Mouse (Mus musculus) olfactory bulb, adult 2 months (tissue): ENCODE data around the gene Il13. TPM values are rescaled to one million over a fixed set of nuclear protein-coding genes. Genes with fewer than 3 reads are reported as not detected.
A peak's percentile ranks its signal among the peaks of the same experiment; 100 is the strongest.

Experiments
- H3K27ac ChIP-seq: fragments of 200-500 bp; 2 replicates; pipeline ENCODE4 v1.5.1; 2012; ENCODE audit warnings: low read depth, low read length; ENCODE audit not compliant: insufficient read depth
- H3K4me1 ChIP-seq: fragments of 200-500 bp; 2 replicates; pipeline ENCODE4 v1.6.1; 2012; ENCODE audit warnings: low read length; ENCODE audit not compliant: control insufficient read depth, insufficient read depth
- H3K4me3 ChIP-seq: fragments of 200-500 bp; 2 replicates; pipeline ENCODE4 v1.5.1; 2012; ENCODE audit warnings: mild to moderate bottlenecking, low read depth, low read length, moderate library complexity; ENCODE audit not compliant: insufficient read depth
- CTCF ChIP-seq: fragments of 200-500 bp; IDR thresholded peaks from 2 replicates; pipeline ENCODE4 v1.5.1; 2012; ENCODE audit warnings: low read depth, mild to moderate bottlenecking, low read length, moderate library complexity; ENCODE audit not compliant: insufficient read depth
- POLR2A ChIP-seq: fragments of 200-500 bp; IDR thresholded peaks from 2 replicates; pipeline ENCODE4 v1.6.1; 2012; ENCODE audit warnings: mild to moderate bottlenecking, low read depth, low read length, moderate library complexity; ENCODE audit not compliant: insufficient read depth
- WGBS: fragments of 180-500 bp; shearing (Covaris S2); methylation state at CpG from one replicate; pipeline ENCODE4 v1.1.7; 2018; 5-methylcytosine and 5-hydroxymethylcytosine counted together
- polyA plus RNA-seq: library from polyadenylated mRNA; stranded (reverse); fragments of >200 nt; gene quantifications from 2 replicates; pipeline ENCODE4 v1.2.4, GENCODE M21; 2012; ENCODE audit warnings: low replicate concordance; ENCODE audit not compliant: missing spikeins, insufficient read depth, insufficient read length

Il13 gene
- polyA plus RNA-seq, 1 experiment: not detected

- 66% methylated on average over 9 of the region's 9 CpGs for WGBS
- peaks cover 10% of the 10 kb centered on the region for H3K4me1 ChIP-seq
- peak overlapping the region; percentile 41 for H3K4me3 ChIP-seq
- TF ChIP-seq CTCF (no peak), POLR2A (no peak)
- no peak overlapping the region for H3K27ac ChIP-seq
These were observed 1.2 kb upstream of the Il13 start for GRCm38 (mm10) chr11:53635590-53636182.

- no peak for TF ChIP-seq POLR2A
- TF ChIP-seq CTCF: no peak
These were observed 858 bp downstream of the Il13 start for GRCm38 (mm10) chr11:53633644-53634043.

GRCm38 (mm10) chr11:53632122-53632733 is 2.3 kb downstream of the Il13 start:
- TF ChIP-seq POLR2A (no peak), CTCF (no peak)
- H3K27ac ChIP-seq: no peak overlapping the region
- 72% methylated on average over 14 of the region's 14 CpGs for WGBS

More at GRCm38 (mm10) chr11:53633644-53634043, 858 bp downstream of the Il13 start:
- WGBS: 97% methylated on average over 7 of the region's 7 CpGs
- H3K4me1 ChIP-seq: peaks cover 10% of the 10 kb centered on the region
- H3K4me3 ChIP-seq: no peak overlapping the region
- no peak overlapping the region for H3K27ac ChIP-seq

GRCm38 (mm10) chr11:53627859-53628258 is 6.6 kb downstream of the Il13 start:
- 10% methylated on average over 1 of the region's 1 CpGs for WGBS

More at GRCm38 (mm10) chr11:53632122-53632733, 2.3 kb downstream of the Il13 start:
- peaks cover 10% of the 10 kb centered on the region for H3K4me1 ChIP-seq
- H3K4me3 ChIP-seq: no peak overlapping the region

GRCm38 (mm10) chr11:53626802-53627373 is 7.6 kb downstream of the Il13 start:
- no peaks in the 10 kb centered on the region for H3K4me1 ChIP-seq
- WGBS: 82% methylated on average over 17 of the region's 17 CpGs
- H3K4me3 ChIP-seq: no peak overlapping the region
- H3K27ac ChIP-seq: no peak overlapping the region
- TF ChIP-seq CTCF: no peak
- TF ChIP-seq POLR2A: no peak

More at GRCm38 (mm10) chr11:53627859-53628258, 6.6 kb downstream of the Il13 start:
- Histone ChIP-seq H3K4me1 (no peaks in the 10 kb centered on the region), H3K4me3 (no peak overlapping the region), H3K27ac (no peak overlapping the region)
- TF ChIP-seq CTCF: no peak
- no peak for TF ChIP-seq POLR2A

GRCm38 (mm10) chr11:53624124-53624523 is 10.4 kb downstream of the Il13 start:
- WGBS: 98% methylated on average over 2 of the region's 2 CpGs
- Histone ChIP-seq H3K27ac (no peak overlapping the region), H3K4me1 (no peaks in the 10 kb centered on the region), H3K4me3 (no peak overlapping the region)
- no peak for TF ChIP-seq CTCF
- no peak for TF ChIP-seq POLR2A

- Histone ChIP-seq H3K27ac (no peak overlapping the region), H3K4me3 (no peak overlapping the region), H3K4me1 (no peaks in the 10 kb centered on the region)
- TF ChIP-seq POLR2A (no peak), CTCF (no peak)
- 97% methylated on average over 9 of the region's 9 CpGs for WGBS
These were observed 10.9 kb downstream of the Il13 start for GRCm38 (mm10) chr11:53623573-53623972.

- H3K4me3 ChIP-seq: no peak overlapping the region
- H3K27ac ChIP-seq: no peak overlapping the region
- H3K4me1 ChIP-seq: no peaks in the 10 kb centered on the region
- 80% methylated on average over 6 of the region's 6 CpGs for WGBS
- no peak for TF ChIP-seq POLR2A
- TF ChIP-seq CTCF: no peak
These were observed 12.1 kb downstream of the Il13 start for GRCm38 (mm10) chr11:53622440-53622806.
